Mouse (Mus musculus): ENCODE measurements around the gene Mybpc1. TPM values are rescaled to one million over a fixed set of nuclear protein-coding genes. Genes with fewer than 3 reads are reported as not detected.

Mybpc1 gene
- polyA plus RNA-seq, 1 experiment from 2014 or later: 8.4 TPM

GRCm38 (mm10) chr10:88504481-88504880 lies 100.5 kb downstream of the Mybpc1 start:
- Histone ChIP-seq H3K9ac (no peak overlapping the region), H3K27ac (peak overlapping the region; percentile 74), H3K9me3 (replicated peaks) (no peaks in the 10 kb centered on the region), H3K4me2 (peak overlapping the region; percentile 87), H3K4me1 (peaks cover 37% of the 10 kb centered on the region), H3K27me3 (no peaks in the 10 kb centered on the region), H3K4me3 (replicated peaks) (peak overlapping the region; percentile 85; the same call in 1 of the 2 replicates), H3K36me3 (no peaks in the 10 kb centered on the region)
- 65% methylated on average over 3 of the region's 3 CpGs for WGBS
- ATAC-seq (replicated peaks; ENCODE audit: low FRiP score): no peak

- H3K9ac ChIP-seq: peak within 1 kb of the TSS; percentile 75
- no peaks in the 10 kb centered on the region for H3K36me3 ChIP-seq
- H3K9me3 ChIP-seq (replicated peaks): no peaks in the 10 kb centered on the region
- under 1% methylated on average over 66 of the region's 80 CpGs for WGBS
- H3K27me3 ChIP-seq: no peaks in the 10 kb centered on the region
- H3K27ac ChIP-seq: peak within 1 kb of the TSS; percentile 88
- ATAC-seq (replicated peaks; ENCODE audit: low FRiP score): peak; percentile 96
- H3K4me3 ChIP-seq (replicated peaks): peak within 1 kb of the TSS; percentile 85
- peak within 1 kb of the TSS; percentile 87 for H3K4me2 ChIP-seq
- peaks cover 37% of the 10 kb centered on the region for H3K4me1 ChIP-seq
These were observed 101.3 kb downstream of the Mybpc1 start, which contains the start of gene Chpt1 for GRCm38 (mm10) chr10:88503421-88504314. TSS of gene Chpt1 (minus strand) at chr10:88504073.

GRCm38 (mm10) chr10:88502919-88503318 lies 102.0 kb downstream of the Mybpc1 start:
- 0 out of 2 replicates have a peak, but pooled peaks have one; percentile 0 for ATAC-seq (replicated peaks; ENCODE audit: low FRiP score)
- Histone ChIP-seq H3K4me3 (replicated peaks) (peak overlapping the region; percentile 85), H3K27me3 (no peaks in the 10 kb centered on the region), H3K4me2 (peak overlapping the region; percentile 87), H3K9ac (peak overlapping the region; percentile 75), H3K27ac (peak overlapping the region; percentile 88), H3K9me3 (replicated peaks) (no peaks in the 10 kb centered on the region), H3K4me1 (peaks cover 37% of the 10 kb centered on the region), H3K36me3 (no peaks in the 10 kb centered on the region)
- WGBS: 32% methylated on average over 4 of the region's 4 CpGs

GRCm38 (mm10) chr10:88501886-88502765 lies 102.8 kb downstream of the Mybpc1 start:
- peak overlapping the region; percentile 85 for H3K4me3 ChIP-seq (replicated peaks)
- peak overlapping the region; percentile 45 for H3K27ac ChIP-seq
- H3K9ac ChIP-seq: no peak overlapping the region

GRCm38 (mm10) chr10:88501370-88501769 lies 103.6 kb downstream of the Mybpc1 start:
- H3K4me1 ChIP-seq: peaks cover 47% of the 10 kb centered on the region
- peak overlapping the region; percentile 87 for H3K4me2 ChIP-seq
- ATAC-seq (replicated peaks; ENCODE audit: low FRiP score): no peak
- no peaks in the 10 kb centered on the region for H3K27me3 ChIP-seq
- no peak overlapping the region for H3K9ac ChIP-seq
- H3K36me3 ChIP-seq: no peaks in the 10 kb centered on the region
- no peak overlapping the region; the same call in 1 of the 2 replicates for H3K4me3 ChIP-seq (replicated peaks)
- H3K9me3 ChIP-seq (replicated peaks): no peaks in the 10 kb centered on the region
- 41% methylated on average over 10 of the region's 10 CpGs for WGBS
- H3K27ac ChIP-seq: peak overlapping the region; percentile 45

More at GRCm38 (mm10) chr10:88501886-88502765, 102.8 kb downstream of the Mybpc1 start:
- H3K27me3 ChIP-seq: no peaks in the 10 kb centered on the region
- no peaks in the 10 kb centered on the region for H3K9me3 ChIP-seq (replicated peaks)
- peak overlapping the region; percentile 87 for H3K4me2 ChIP-seq
- ATAC-seq (replicated peaks; ENCODE audit: low FRiP score): no peak
- WGBS: 66% methylated on average over 13 of the region's 13 CpGs
- no peaks in the 10 kb centered on the region for H3K36me3 ChIP-seq
- H3K4me1 ChIP-seq: peaks cover 39% of the 10 kb centered on the region

GRCm38 (mm10) chr10:88499993-88500392 lies 105.0 kb downstream of the Mybpc1 start:
- no peak overlapping the region for H3K4me2 ChIP-seq
- WGBS: 70% methylated on average over 5 of the region's 5 CpGs

GRCm38 (mm10) chr10:88496864-88497564 lies 107.9 kb downstream of the Mybpc1 start:
- peak; percentile 71 for ATAC-seq (replicated peaks; ENCODE audit: low FRiP score)
- peaks cover 52% of the 10 kb centered on the region for H3K4me1 ChIP-seq
- H3K27ac ChIP-seq: peak overlapping the region; percentile 43
- no peaks in the 10 kb centered on the region for H3K9me3 ChIP-seq (replicated peaks)
- H3K27me3 ChIP-seq: no peaks in the 10 kb centered on the region
- H3K4me2 ChIP-seq: 0 out of 2 replicates have a peak overlapping the region, but pooled peaks have one; percentile 12
- no peak overlapping the region for H3K4me3 ChIP-seq (replicated peaks)
- no peak overlapping the region for H3K9ac ChIP-seq
- no peaks in the 10 kb centered on the region for H3K36me3 ChIP-seq
- 29% methylated on average over 11 of the region's 11 CpGs for WGBS

More at GRCm38 (mm10) chr10:88499993-88500392, 105.0 kb downstream of the Mybpc1 start:
- Histone ChIP-seq H3K36me3 (no peaks in the 10 kb centered on the region), H3K4me1 (peaks cover 58% of the 10 kb centered on the region), H3K9ac (no peak overlapping the region), H3K4me3 (replicated peaks) (no peak overlapping the region), H3K27me3 (no peaks in the 10 kb centered on the region), H3K9me3 (replicated peaks) (no peaks in the 10 kb centered on the region), H3K27ac (no peak overlapping the region)
- ATAC-seq (replicated peaks; ENCODE audit: low FRiP score): no peak

GRCm38 (mm10) chr10:88494959-88495587 lies 109.9 kb downstream of the Mybpc1 start:
- Histone ChIP-seq H3K4me3 (replicated peaks) (no peak overlapping the region), H3K27ac (no peak overlapping the region), H3K4me2 (no peak overlapping the region), H3K36me3 (no peaks in the 10 kb centered on the region), H3K9ac (no peak overlapping the region), H3K27me3 (no peaks in the 10 kb centered on the region), H3K4me1 (peaks cover 35% of the 10 kb centered on the region), H3K9me3 (replicated peaks) (no peaks in the 10 kb centered on the region)
- WGBS: 72% methylated on average over 4 of the region's 4 CpGs
- ATAC-seq (replicated peaks; ENCODE audit: low FRiP score): no peak

GRCm38 (mm10) chr10:88492658-88493057 lies 112.3 kb downstream of the Mybpc1 start:
- no peak for ATAC-seq (replicated peaks; ENCODE audit: low FRiP score)
- H3K27ac ChIP-seq: no peak overlapping the region
- H3K9ac ChIP-seq: no peak overlapping the region
- H3K4me1 ChIP-seq: peaks cover 34% of the 10 kb centered on the region
- no peaks in the 10 kb centered on the region for H3K9me3 ChIP-seq (replicated peaks)
- H3K36me3 ChIP-seq: peaks cover 5% of the 10 kb centered on the region; the same call in 1 of the 2 replicates
- no peak overlapping the region for H3K4me2 ChIP-seq
- no peak overlapping the region for H3K4me3 ChIP-seq (replicated peaks)
- H3K27me3 ChIP-seq: no peaks in the 10 kb centered on the region
- 53% methylated on average over 8 of the region's 8 CpGs for WGBS

- 68% methylated on average over 7 of the region's 7 CpGs for WGBS
These were observed 113.3 kb downstream of the Mybpc1 start for GRCm38 (mm10) chr10:88491632-88492031.

GRCm38 (mm10) chr10:88488629-88489028 lies 116.3 kb downstream of the Mybpc1 start:
- Histone ChIP-seq H3K4me1 (peaks cover 12% of the 10 kb centered on the region), H3K4me2 (no peak overlapping the region), H3K36me3 (peaks cover 24% of the 10 kb centered on the region), H3K27me3 (no peaks in the 10 kb centered on the region), H3K9ac (no peak overlapping the region), H3K4me3 (replicated peaks) (no peak overlapping the region), H3K27ac (no peak overlapping the region), H3K9me3 (replicated peaks) (no peaks in the 10 kb centered on the region)
- ATAC-seq (replicated peaks; ENCODE audit: low FRiP score): peak; percentile 62; the same call in 1 of the 2 replicates
- 64% methylated on average over 5 of the region's 5 CpGs for WGBS

More at GRCm38 (mm10) chr10:88491632-88492031, 113.3 kb downstream of the Mybpc1 start:
- ATAC-seq (replicated peaks; ENCODE audit: low FRiP score): no peak
- no peak overlapping the region for H3K9ac ChIP-seq
- H3K4me1 ChIP-seq: peaks cover 27% of the 10 kb centered on the region
- H3K27me3 ChIP-seq: no peaks in the 10 kb centered on the region
- H3K4me2 ChIP-seq: no peak overlapping the region
- no peaks in the 10 kb centered on the region for H3K9me3 ChIP-seq (replicated peaks)
- peaks cover 5% of the 10 kb centered on the region; the same call in 1 of the 2 replicates for H3K36me3 ChIP-seq
- no peak overlapping the region for H3K4me3 ChIP-seq (replicated peaks)
- no peak overlapping the region for H3K27ac ChIP-seq

All from kidney, embryonic 15.5 days (tissue).